Mouse (Mus musculus) liver, adult (tissue): ENCODE measurements around the gene Gm27029.

ENCODE experiments used
- GATA4 ChIP-seq: IDR thresholded peaks from 2 replicates; pipeline ENCODE4 v1.6.1; 2014; ENCODE audit warnings: mild to moderate bottlenecking, low read length; ENCODE audit not compliant: insufficient replicate concordance

Gm27029 gene

DNA sequence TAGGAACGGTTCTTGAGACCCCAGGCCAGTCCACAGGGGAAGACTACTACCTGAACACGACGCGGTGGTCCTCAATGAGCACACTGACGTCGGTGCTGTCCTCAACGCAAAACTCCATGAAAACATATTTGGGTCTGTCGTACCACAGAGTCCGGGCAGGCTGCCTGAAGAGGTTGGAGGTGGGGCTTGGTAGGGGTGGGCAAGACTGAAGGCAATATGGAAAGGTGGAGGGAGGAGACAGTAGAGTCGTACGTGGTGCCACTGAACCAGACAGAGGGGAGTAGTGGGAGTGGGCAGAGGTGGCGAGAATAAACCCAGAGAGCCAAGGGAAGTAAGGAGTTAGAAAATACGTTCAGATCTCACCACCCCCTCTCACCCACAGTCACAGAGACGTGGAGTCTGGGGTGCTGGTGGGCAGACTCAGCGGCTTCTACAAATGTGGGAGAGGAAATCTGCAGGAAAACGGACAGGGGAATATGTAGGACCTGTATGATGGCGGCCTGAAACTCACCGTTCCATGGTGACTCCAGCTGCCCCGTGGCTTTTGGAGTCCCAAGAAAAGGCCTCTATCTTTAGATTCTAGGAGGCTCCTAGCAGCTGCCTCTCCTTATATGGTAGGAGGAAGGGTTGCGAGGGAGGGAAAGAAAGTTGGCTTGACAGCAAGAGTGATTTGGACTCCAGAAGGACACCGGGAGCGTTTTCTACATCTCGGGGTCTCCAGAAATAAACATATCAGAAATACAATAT lies at the start of gene Gm27029:
Gm27029 (minus strand) TSS at position 692 of the 747 bp plus-strand sequence.
- no peak for TF ChIP-seq GATA4

DNA sequence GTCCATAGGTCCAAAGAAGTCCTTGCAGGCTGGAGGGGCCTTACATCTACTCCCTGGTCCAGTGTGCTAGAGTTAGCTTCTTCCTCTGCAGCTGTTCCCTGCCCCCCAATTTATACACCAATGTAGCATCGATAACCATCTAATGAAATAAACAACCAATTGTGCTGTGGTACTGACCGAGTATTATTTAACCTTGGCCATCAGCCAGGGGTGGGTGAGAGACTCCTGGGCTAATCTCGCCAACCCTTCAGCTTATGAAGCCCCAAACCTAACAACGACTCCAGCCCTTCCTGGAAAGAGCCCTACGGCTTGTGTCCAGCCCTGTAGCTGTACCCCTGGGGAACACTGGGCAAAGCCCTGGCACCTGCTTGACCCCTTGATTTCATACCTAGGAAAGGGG lies 49.7 kb upstream of the Gm27029 start:
- no peak for TF ChIP-seq GATA4

DNA sequence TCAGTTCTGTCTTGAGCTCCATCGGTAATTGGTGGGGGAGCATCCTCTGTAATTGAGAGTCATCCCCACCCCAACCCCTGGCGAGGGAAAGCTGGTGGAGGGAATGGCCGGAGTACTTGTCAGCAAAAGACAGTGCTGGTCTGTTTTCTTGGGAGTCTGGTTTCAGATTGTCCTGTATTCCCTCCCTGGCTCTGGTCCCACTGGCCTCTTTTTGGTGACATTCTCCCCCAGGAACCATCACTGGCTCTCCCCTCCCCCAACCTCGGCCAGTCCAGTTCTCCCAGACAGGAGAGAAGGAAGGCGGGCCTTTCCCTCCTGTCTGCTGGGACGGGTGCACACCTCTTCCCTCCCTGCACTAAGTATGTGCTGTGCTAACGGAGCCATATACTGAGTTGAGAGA lies 47.7 kb upstream of the Gm27029 start:
- no peak for TF ChIP-seq GATA4

DNA sequence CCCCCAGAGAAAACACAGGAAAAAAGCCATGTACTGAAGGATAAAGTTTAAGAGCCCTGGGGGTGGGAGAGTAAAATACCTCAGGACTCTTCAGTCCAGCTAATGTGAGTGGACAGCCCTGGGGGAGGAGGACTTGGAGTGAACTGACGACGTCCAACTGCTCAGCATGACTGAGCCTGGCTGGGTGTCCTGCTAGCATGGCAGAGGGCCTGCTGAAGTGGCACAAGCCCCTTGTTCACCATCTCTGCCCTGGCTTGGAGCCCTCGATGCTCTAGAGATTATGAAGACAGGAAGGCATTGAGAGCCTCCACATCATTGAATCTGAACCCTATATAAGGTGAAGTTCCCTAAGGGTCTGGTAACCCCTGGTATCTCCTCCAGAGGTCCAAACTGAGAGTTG lies 47.3 kb upstream of the Gm27029 start:
- no peak for TF ChIP-seq GATA4

DNA sequence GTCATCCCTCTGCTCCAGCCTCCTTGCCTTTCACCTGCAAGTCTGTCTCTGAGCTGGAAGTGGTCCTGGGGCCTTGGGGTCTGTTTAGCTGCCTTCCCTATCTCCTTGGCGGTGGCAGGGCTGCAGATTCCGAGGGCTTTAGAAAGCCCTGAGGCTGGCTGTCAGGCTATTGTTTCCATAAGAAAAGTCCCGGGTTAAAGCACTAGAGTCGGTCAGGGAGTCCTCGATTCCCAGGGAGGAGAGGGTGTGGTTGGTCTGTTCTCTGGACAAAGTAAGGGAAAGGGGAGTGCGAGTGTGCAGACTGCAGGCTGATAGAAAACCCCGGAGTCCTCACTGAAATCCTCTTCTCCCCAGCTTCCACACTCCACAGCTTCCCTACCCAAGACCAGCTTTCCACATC lies 45.6 kb upstream of the Gm27029 start:
- no peak for TF ChIP-seq GATA4

DNA sequence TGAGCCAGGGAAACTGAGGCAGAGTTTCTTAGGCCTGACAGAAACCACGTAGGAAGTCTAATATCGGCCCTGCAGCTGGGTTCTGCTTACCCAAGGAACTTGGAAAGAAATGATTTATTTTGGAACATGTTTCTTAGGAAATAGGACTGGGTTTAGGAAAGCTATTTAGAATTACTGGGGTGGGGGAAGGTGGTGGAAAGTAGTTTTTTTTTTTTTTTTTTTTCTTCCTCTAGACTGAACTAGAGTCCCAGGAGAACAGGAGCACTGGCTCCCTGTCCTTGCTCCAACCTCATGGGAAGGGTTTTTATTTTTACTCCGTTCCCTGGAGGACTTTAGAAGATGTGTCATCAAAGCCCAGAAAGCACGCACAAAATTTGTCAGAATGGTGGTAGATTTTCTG lies 44.6 kb upstream of the Gm27029 start:
- no peak for TF ChIP-seq GATA4

DNA sequence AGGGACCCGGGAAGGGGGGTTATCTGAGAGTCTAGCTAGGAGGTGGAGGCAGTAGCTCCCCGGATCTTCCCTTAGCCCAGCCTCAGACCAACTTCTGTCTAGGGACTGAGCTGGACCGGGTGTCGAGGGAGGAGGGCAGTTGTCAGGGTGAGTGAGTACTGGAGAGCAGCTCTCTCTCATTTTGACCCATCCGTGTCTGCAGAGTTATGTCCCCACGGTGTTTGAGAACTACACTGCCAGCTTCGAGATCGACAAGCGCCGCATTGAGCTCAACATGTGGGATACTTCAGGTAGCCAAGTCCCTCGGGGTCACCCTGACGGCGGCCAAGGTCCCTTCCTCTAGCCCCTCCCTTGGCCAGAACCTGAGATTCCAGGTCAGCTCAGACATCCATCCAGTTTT lies 44.1 kb upstream of the Gm27029 start:
- TF ChIP-seq GATA4 = no peak

DNA sequence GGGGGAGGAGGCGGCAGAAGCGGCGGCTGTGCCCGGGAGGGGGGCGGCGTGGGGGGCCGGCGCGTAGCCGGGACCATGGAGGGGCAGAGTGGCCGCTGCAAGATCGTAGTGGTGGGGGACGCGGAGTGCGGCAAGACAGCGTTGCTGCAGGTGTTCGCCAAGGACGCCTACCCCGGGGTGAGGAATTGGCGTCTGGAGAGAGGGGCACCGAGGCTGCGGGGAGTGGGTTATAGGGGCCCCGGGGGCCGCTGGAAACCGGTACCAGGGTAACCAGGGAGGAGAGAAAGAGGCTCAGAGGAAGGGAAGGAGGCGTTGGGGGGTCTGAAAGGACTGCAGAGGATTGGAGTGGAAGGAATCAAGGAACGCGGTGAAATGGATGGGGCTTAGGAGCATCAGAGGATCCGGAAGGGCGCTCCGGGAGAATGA lies 43.7 kb upstream of the Gm27029 start:
- no peak for TF ChIP-seq GATA4

DNA sequence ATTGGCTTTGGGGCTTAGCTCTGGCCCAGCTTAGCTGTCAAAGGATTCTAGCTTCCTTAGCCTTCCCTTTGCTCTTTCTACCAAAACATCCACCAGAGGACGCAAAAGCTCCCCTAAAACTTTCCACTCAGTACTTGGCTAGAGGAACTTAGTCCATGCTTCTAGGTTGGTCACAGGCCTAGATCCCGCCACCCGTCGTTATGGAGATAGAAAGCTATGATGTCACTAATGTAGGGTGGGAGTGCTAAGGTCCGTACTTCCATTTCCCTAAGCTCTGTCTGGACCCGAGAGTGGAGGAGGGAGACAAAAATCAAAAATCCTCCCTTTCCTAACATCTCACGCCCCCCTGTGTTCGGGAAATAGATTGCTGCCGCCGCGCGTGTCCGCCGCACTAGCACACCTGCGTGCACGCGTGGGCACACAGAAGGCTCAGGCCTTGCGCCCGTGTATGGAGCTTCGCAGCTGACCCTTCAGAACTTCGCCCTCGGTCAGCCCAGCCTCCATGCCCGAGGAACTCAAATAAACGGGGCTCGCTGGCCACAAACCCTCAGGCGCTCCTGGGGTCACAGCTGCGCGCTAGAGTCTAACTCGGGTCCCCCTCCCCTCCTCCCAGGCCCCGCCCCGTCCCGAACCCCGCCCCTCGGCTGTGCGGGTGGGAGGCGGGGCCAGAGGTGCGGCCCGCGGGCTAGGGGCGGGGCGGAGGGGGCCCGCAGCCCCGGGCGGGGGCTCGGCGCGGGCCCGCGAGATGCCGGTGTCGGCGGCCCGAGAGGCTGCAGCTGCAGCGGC lies 43.1 kb upstream of the Gm27029 start:
- no peak for TF ChIP-seq GATA4

DNA sequence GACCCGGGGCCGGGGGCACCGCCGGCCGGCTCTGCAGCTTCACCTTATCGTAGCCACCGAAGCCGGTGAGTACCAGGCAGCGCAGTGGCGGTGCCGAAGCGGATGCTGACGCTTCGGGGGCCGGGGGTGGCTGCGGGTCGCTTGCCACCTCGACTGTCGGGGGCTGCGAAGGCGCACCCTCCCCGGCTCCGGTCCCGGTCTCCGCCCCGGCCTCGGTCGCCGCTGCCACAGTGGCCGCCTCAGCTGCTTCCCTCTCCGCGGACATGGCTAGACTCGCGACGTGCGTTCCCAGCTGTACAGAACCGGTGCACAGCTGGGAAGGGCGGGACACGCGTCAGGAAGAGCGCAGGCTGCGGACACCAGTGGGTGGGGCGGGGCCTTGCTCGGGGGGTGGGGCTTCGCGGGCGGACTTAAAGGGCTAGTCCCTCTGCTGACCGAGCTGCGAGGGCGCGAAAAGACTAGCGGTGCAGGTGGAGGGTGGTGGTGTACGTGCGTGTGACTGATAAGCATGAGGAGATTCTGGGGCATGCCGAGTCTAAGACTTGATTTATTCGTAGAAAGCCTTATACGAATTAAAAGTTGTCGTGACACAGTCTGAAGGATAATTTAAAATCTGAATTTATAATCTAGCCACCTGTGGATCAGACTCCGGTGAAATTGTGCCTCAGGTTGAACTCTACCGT lies 41.4 kb upstream of the Gm27029 start, which contains the start of gene Vat1:
Vat1 (minus strand) TSS at position 362 of the 683 bp plus-strand sequence.
- no peak; the same call in 1 of the 2 replicates for TF ChIP-seq GATA4

DNA sequence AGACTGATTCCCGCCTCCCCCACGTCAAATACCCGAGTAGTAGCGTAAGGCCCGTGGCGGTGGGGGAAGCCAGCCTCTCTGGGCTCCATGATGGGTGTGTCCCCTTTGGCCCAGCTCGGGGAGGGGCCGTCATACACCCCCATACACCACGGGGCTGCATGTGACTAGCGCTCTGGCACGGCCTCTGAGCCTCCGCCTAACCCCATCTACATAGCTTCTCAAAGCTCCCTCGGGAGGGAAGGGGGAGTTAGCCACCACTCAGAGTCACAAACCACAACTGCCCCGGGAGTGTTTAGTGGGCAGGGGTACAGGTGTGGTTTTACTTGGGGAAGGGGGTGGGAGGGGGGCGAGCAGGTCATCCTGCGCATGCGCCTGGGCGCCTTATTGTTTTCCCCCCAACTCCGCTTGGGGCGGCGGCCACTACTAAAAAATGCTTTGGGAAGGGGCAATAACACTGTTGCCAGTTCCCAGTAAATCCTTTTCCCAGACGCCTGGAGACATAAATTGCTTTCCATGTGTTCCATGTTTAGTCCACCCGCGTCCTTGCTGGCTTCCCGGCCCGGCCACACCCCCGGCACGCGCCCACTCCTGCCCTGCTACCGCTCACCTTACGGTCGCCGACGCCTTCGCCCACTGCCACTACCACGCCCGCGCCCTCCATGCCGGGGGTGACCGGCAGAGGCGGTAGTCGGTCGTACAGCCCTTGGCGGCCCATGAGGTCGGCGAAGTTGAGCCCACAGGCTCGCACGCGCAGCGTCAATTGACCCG lies 40.7 kb upstream of the Gm27029 start:
- no peak for TF ChIP-seq GATA4

DNA sequence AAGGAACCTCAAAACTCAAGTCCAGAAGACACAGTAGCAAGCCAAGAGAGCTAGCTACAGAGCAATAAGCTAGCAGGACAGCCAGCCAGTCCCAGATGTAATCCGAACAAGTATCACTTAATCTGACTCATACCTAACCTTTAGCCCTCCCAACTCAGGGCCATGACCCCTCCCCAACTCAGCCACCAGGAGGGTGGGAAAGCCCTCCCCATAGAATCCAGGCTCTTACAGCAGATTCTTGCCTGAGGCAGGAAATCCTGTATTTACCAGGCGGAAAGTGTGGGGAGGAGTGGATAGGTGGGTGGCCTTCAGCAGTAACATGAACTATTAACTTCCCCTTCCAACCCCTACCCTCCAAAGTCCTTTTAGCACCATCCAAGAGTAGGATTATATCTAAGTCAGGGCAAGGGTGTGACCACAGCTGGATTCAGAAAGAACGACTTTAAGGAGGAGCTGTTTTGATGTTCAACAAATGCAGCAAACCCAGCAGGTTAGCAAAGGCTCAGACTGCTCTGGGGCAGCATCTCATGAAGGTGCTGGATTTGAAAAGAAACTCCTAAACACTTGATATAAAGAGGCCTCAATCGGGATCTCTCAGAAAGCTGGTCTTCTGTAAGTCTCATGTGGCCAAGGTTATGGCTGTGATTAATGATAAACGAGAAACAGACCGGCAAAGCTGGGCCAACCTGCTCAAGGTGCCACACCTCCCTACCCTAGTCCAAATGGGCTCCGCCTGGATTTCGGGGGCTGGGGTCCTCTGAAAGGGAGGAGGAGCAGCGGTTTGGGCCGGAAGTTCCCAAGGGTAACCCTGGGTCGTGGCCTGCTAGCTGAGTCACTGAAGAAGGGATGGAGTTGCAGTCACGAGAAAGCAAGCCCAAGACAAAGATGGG lies 39.9 kb upstream of the Gm27029 start, which contains the start of gene Rnd2:
Rnd2 (plus strand) TSS at position 789 of the 890 bp plus-strand sequence.
- no peak for TF ChIP-seq GATA4

DNA sequence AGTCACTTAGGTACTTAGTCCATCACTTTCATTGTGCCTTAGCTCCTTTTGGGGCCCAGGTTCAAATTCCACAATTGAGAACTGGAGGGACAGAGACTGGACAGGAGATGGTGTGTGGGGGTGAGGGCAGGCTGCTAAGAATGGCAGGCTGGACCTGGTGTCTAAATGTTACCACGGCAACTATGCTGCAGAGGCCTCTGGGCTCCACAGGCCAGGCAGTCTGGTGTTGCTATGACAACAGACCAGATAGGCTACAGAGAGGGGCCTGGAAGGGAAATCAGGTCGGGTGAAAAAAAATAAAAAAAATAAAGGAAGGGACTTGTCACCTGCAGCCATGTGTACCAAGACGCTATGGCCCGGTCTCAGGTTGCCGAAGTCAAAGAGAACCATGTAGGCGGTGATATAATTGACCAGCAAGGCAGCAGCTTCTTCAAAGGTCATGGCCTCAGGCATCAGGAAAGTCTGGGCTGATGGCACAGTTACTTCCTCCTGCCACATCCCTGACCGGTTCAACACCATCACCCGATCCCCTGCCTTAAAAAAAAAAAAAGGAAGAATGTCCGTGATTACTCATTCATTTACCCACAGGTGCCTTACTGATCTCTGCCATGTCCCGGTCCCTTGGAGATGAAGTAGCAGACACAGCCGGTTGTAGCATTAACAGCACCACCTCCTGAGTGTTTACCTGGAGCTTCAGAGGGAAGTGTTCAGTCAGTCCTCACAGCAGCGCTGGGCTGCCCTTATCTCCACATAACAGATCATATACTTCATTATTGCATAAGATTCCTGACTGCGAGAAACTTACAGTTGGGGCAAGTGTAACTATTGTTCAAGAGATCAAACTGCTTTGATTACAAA lies 38.2 kb upstream of the Gm27029 start:
- TF ChIP-seq GATA4 = no peak
